In genomic region chrX:68839548-68840444, GRCm38 (mm10) we compare ENCODE assay signal across 10 mouse cellular contexts. TPM values are rescaled to one million over a fixed set of nuclear protein-coding genes. Genes with fewer than 3 reads are reported as not detected.
DNase-seq lines count a peak whose midpoint lies in the region; ATAC-seq lines count a peak whose summit lies in the region.
"Had no signal": no experiment of that assay in that cellular context is flagged by ENCODE, and none has a peak within 500 bp of the region (broad histone marks: within the 10 kb centered on the region; RNA-seq: fewer than 3 reads in every experiment).

No protein-coding gene starts in this region.

- no peaks in the 10 kb centered on the region for H3K27me3 ChIP-seq in midbrain, embryonic 11.5 days (ENCODE audit: control insufficient read depth, insufficient read depth, low read length)
- no peaks in the 10 kb centered on the region for H3K27me3 ChIP-seq in midbrain, embryonic 10.5 days (ENCODE audit: low read depth, poor library complexity, severe bottlenecking)
- no peaks in the 10 kb centered on the region for H3K27me3 ChIP-seq in hindbrain, embryonic 16.5 days (replicated peaks; ENCODE audit: control insufficient read depth, insufficient read depth, low read length)
- H3K27me3 ChIP-seq: embryonic facial prominence, embryonic 13.5 days had no signal

- H3K4me2 ChIP-seq in midbrain, embryonic 11.5 days: no peak overlapping the region
- H3K4me2 ChIP-seq in hindbrain, embryonic 16.5 days (ENCODE audit: low read length): no peak overlapping the region
- H3K4me2 ChIP-seq: embryonic facial prominence, embryonic 13.5 days had no signal

- no peaks in the 10 kb centered on the region for H3K9me3 ChIP-seq in midbrain, embryonic 11.5 days (ENCODE audit: control insufficient read depth, low read length)
- no peaks in the 10 kb centered on the region for H3K9me3 ChIP-seq in midbrain, embryonic 10.5 days (replicated peaks)
- H3K9me3 ChIP-seq in hindbrain, embryonic 16.5 days (ENCODE audit: control insufficient read depth, low read length): no peaks in the 10 kb centered on the region
- H3K9me3 ChIP-seq: embryonic facial prominence, embryonic 13.5 days had no signal

- 26% methylated on average over 5 of the region's 5 CpGs for WGBS in midbrain, embryonic 11.5 days
- WGBS in midbrain, embryonic 10.5 days: 27% methylated on average over 5 of the region's 5 CpGs
- WGBS in hindbrain, embryonic 16.5 days: 28% methylated on average over 5 of the region's 5 CpGs

- ATAC-seq in midbrain, embryonic 11.5 days (ENCODE audit: low FRiP score): no peak; the same call in 1 of the 2 replicates
- ATAC-seq in hindbrain, embryonic 16.5 days: peak; percentile 76; the same call in 1 of the 2 replicates

- H3K4me1 ChIP-seq in midbrain, embryonic 11.5 days (ENCODE audit: control insufficient read depth, insufficient read depth, low read length): no peaks in the 10 kb centered on the region
- H3K4me1 ChIP-seq in midbrain, embryonic 10.5 days: no peaks in the 10 kb centered on the region
- H3K4me1 ChIP-seq in hindbrain, embryonic 16.5 days (ENCODE audit: control insufficient read depth, insufficient read depth, low read depth, low read length): no peaks in the 10 kb centered on the region
- H3K4me1 ChIP-seq: embryonic facial prominence, embryonic 13.5 days had no signal

- no peak overlapping the region for H3K9ac ChIP-seq in midbrain, embryonic 11.5 days (ENCODE audit: low read length)
- H3K9ac ChIP-seq in hindbrain, embryonic 16.5 days (ENCODE audit: low read depth, low read length): no peak overlapping the region
- H3K9ac ChIP-seq: embryonic facial prominence, embryonic 13.5 days had no signal

- H3K27ac ChIP-seq in midbrain, embryonic 11.5 days (ENCODE audit: low read depth, low read length): no peak overlapping the region
- H3K27ac ChIP-seq in midbrain, embryonic 10.5 days (replicated peaks): no peak overlapping the region
- H3K27ac ChIP-seq in hindbrain, embryonic 16.5 days (ENCODE audit: low read depth, low read length): no peak overlapping the region
- H3K27ac ChIP-seq: embryonic facial prominence, embryonic 13.5 days had no signal

- no peak overlapping the region for H3K4me3 ChIP-seq in midbrain, embryonic 11.5 days (ENCODE audit: low read depth, low read length)
- H3K4me3 ChIP-seq in midbrain, embryonic 10.5 days: no peak overlapping the region
- H3K4me3 ChIP-seq in hindbrain, embryonic 16.5 days (ENCODE audit: low read length): no peak overlapping the region
- H3K4me3 ChIP-seq: embryonic facial prominence, embryonic 13.5 days had no signal

- peak; percentile 15 to 51 for DNase-seq in cerebellum, postnatal 10 days
- no peak for DNase-seq in cerebellum, postnatal 36 days
- peak; percentile 84 for DNase-seq in midbrain, embryonic 11.5 days (ENCODE audit: low spot score, missing footprints)
- DNase-seq in midbrain, embryonic 10.5 days (ENCODE audit: low spot score): no peak
- peak; percentile 6 for DNase-seq in telencephalon, adult 2 months (ENCODE audit: low read depth, low spot score)
- no peak for DNase-seq in yolk sac, embryonic 10.5 days (ENCODE audit: low spot score)
- DNase-seq in gastrocnemius, adult 18-20 months (ENCODE audit: low spot score): no peak

- no peaks in the 10 kb centered on the region for H3K36me3 ChIP-seq in midbrain, embryonic 11.5 days (ENCODE audit: control insufficient read depth, insufficient read depth, low read length)
- H3K36me3 ChIP-seq in midbrain, embryonic 10.5 days: no peaks in the 10 kb centered on the region
- H3K36me3 ChIP-seq in hindbrain, embryonic 16.5 days (ENCODE audit: control insufficient read depth, insufficient read depth, low read length): no peaks in the 10 kb centered on the region
- H3K36me3 ChIP-seq: embryonic facial prominence, embryonic 13.5 days had no signal

RNA-seq across cellular contexts. Expression of gene Gm14698, which starts 18.9 kb away (rescaled TPM):
- 4.8 and 5.4 TPM in 2 replicates for polyA plus RNA-seq in midbrain, embryonic 11.5 days (2014; fragmentation: Nextera tagmentation; extraction: Ambion mirVana)
- polyA plus RNA-seq in midbrain, embryonic 10.5 days (2016; fragmentation: Nextera tagmentation; extraction: Ambion mirVana): 2.1 and 2.6 TPM in 2 replicates
- 2.7 and 5.6 TPM in 2 replicates for polyA plus RNA-seq in hindbrain, embryonic 16.5 days (2015; fragmentation: Nextera tagmentation; extraction: Ambion mirVana)
- 1 to 10 TPM; 4.4 to 5.6 TPM for total RNA-seq in gastrocnemius, adult 18-20 months (2021)

RNA-seq across cellular contexts. Expression of gene Gm6812, which starts 53.1 kb away (rescaled TPM):
- polyA plus RNA-seq in midbrain, embryonic 11.5 days (2014; fragmentation: Nextera tagmentation; extraction: Ambion mirVana): not detected in 2 replicates
- polyA plus RNA-seq in midbrain, embryonic 10.5 days (2016; fragmentation: Nextera tagmentation; extraction: Ambion mirVana): not detected in 2 replicates
- polyA plus RNA-seq in hindbrain, embryonic 16.5 days (2015; fragmentation: Nextera tagmentation; extraction: Ambion mirVana): not detected in 2 replicates
- total RNA-seq in gastrocnemius, adult 18-20 months (2021): not detected
- total RNA-seq: layer of hippocampus, adult 18-20 months had no signal
- polyA plus RNA-seq: embryonic facial prominence, embryonic 13.5 days had no signal

Comparison
In these comparisons a context has a peak if more than half of its experiments do, and no peak if none do; other contexts are left out.
1. DNase-seq: peak in cerebellum, postnatal 10 days (2 of 2), midbrain, embryonic 11.5 days (single experiment) and telencephalon, adult 2 months (single experiment); none in cerebellum, postnatal 36 days (0 of 2), midbrain, embryonic 10.5 days (single experiment), yolk sac, embryonic 10.5 days (single experiment) and gastrocnemius, adult 18-20 months (single experiment).